ENCODE assay signal across 11 mouse cellular contexts in the genomic region with DNA sequence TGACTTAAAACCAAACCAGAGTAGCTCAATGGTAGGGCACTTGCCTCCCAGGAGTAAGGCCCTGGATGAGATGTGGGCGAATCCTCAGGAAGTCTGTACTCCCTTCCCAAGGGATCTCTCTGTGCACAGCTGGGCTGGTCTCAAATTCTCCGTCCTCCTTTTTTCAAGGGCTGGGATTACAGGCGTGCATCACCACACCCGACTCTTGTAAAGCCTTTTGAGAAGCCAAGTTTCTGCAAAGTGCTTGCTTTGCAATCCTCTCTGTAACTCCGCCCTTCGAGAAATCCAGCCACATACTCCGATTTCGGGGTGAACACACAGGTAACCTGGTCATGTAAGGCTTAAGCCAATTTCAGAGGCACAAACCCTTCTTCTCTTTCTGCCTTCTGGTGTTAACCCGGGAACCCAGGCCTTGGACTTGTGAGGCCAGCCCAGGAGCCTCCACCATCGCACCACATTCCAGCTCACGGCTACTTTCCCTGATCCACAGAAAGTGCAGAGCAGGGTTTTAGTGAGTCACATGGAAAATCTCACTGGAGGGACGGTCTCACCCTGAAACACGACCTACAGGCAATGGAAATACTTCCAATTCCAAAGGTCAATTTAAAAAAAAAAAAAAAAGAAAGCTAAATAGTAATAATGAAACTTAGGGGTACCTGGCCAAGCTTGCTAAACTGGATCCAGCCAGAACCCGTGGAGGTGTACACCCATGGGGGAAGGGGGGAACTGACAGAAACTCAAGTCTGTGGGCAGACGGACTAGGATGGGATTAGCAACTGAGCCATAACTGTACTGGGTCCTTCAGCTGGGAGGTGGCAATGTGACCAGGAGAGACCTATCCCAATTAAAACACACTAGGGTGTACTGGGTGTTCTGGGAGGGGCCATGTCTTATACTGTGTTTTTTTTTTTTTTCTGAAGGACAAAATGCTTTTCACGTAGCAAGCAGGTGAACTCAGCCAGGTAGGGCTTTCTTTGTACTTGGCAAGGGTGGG. TPM values are rescaled to one million over a fixed set of nuclear protein-coding genes. Genes with fewer than 3 reads are reported as not detected.
DNase-seq lines count a peak whose midpoint lies in the region; ATAC-seq and TF ChIP-seq lines count a peak whose summit lies in the region.
"Had no signal": no experiment of that assay in that cellular context is flagged by ENCODE, and none has a peak within 500 bp of the region (broad histone marks: within the 10 kb centered on the region; RNA-seq: fewer than 3 reads in every experiment).

No protein-coding gene starts in this region.

- no peaks in the 10 kb centered on the region for H3K36me3 ChIP-seq in heart, embryonic 16.5 days (ENCODE audit: control insufficient read depth, insufficient read depth)
- H3K36me3 ChIP-seq in E14TG2a.4 (ENCODE audit: insufficient read depth, low read length), result peaks cover 74% of the 10 kb centered on the region
- H3K36me3 ChIP-seq in intestine, embryonic 16.5 days (ENCODE audit: control insufficient read depth, insufficient read depth, low read length), result no peaks in the 10 kb centered on the region
- no peaks in the 10 kb centered on the region for H3K36me3 ChIP-seq in midbrain, postnatal 0 days (ENCODE audit: insufficient read depth, low read length)
- H3K36me3 ChIP-seq in midbrain, embryonic 15.5 days (replicated peaks), result no peaks in the 10 kb centered on the region

- no peak for DNase-seq in heart, postnatal 36 days
- peak; percentile 50 for DNase-seq in lung, postnatal 10 days
- DNase-seq in midbrain, postnatal 0 days (ENCODE audit: low spot score), result no peak
- DNase-seq in cerebellum, adult 2 months, result no peak
- DNase-seq: adrenal gland, adult 2 months; cerebellum, adult 11 months had no signal

- 0 out of 2 replicates have a peak, but pooled peaks cover 6% of the 10 kb centered on the region for H3K27me3 ChIP-seq in heart, embryonic 16.5 days (ENCODE audit: control insufficient read depth, insufficient read depth, low read length)
- H3K27me3 ChIP-seq in E14TG2a.4 (ENCODE audit: insufficient read depth, low read length), result no peaks in the 10 kb centered on the region
- H3K27me3 ChIP-seq in intestine, embryonic 16.5 days (replicated peaks; ENCODE audit: control insufficient read depth, insufficient read depth, low read length), result no peaks in the 10 kb centered on the region
- no peaks in the 10 kb centered on the region for H3K27me3 ChIP-seq in midbrain, postnatal 0 days (ENCODE audit: insufficient read depth, low read length)
- no peaks in the 10 kb centered on the region for H3K27me3 ChIP-seq in cerebellum, adult 2 months (ENCODE audit: control insufficient read depth, insufficient read depth, low read length)
- H3K27me3 ChIP-seq in midbrain, embryonic 15.5 days (replicated peaks), result no peaks in the 10 kb centered on the region

- H3K9ac ChIP-seq in heart, embryonic 16.5 days (ENCODE audit: low read length), result no peak overlapping the region
- peak overlapping the region; percentile 30; the same call in 1 of the 2 replicates for H3K9ac ChIP-seq in intestine, embryonic 16.5 days (ENCODE audit: low read depth, low read length)
- H3K9ac ChIP-seq in midbrain, postnatal 0 days (replicated peaks; ENCODE audit: low read length, poor library complexity, severe bottlenecking), result no peak overlapping the region
- H3K9ac ChIP-seq in midbrain, embryonic 15.5 days, result no peak overlapping the region

- peak overlapping the region; percentile 30; the same call in 1 of the 2 replicates for H3K27ac ChIP-seq in heart, embryonic 16.5 days (ENCODE audit: low read length)
- peak overlapping the region; percentile 61 for H3K27ac ChIP-seq in intestine, embryonic 16.5 days (ENCODE audit: low read length)
- no peak overlapping the region for H3K27ac ChIP-seq in midbrain, postnatal 0 days (ENCODE audit: low read depth, low read length)
- no peak overlapping the region for H3K27ac ChIP-seq in cerebellum, adult 2 months (ENCODE audit: insufficient read depth, low read length)
- H3K27ac ChIP-seq in midbrain, embryonic 15.5 days, result no peak overlapping the region

- H3K4me1 ChIP-seq in heart, embryonic 16.5 days (ENCODE audit: control insufficient read depth, insufficient read depth, low read length), result peaks cover 39% of the 10 kb centered on the region
- H3K4me1 ChIP-seq in E14TG2a.4 (replicated peaks; ENCODE audit: low read depth, low read length), result peaks cover 99% of the 10 kb centered on the region
- peaks cover 49% of the 10 kb centered on the region for H3K4me1 ChIP-seq in intestine, embryonic 16.5 days (ENCODE audit: control insufficient read depth, insufficient read depth, low read length)
- peaks cover 2% of the 10 kb centered on the region; the same call in 1 of the 2 replicates for H3K4me1 ChIP-seq in midbrain, postnatal 0 days (ENCODE audit: insufficient read depth, low read length)
- no peaks in the 10 kb centered on the region for H3K4me1 ChIP-seq in cerebellum, adult 2 months (ENCODE audit: control insufficient read depth, insufficient read depth, low read length)
- peaks cover 11% of the 10 kb centered on the region for H3K4me1 ChIP-seq in midbrain, embryonic 15.5 days

- no peak overlapping the region for H3K4me3 ChIP-seq in heart, embryonic 16.5 days (ENCODE audit: low read length)
- H3K4me3 ChIP-seq in E14TG2a.4 (replicated peaks; ENCODE audit: low read length), result peak overlapping the region; percentile 58
- no peak overlapping the region for H3K4me3 ChIP-seq in intestine, embryonic 16.5 days (ENCODE audit: low read length)
- no peak overlapping the region for H3K4me3 ChIP-seq in midbrain, postnatal 0 days (ENCODE audit: low read depth, low read length)
- H3K4me3 ChIP-seq in cerebellum, adult 2 months (replicated peaks; ENCODE audit: insufficient read depth, low read depth, low read length), result no peak overlapping the region
- H3K4me3 ChIP-seq in midbrain, embryonic 15.5 days, result no peak overlapping the region
- H3K4me3 ChIP-seq: erythroblast, embryonic 14.5 days had no signal

- ATAC-seq in heart, embryonic 16.5 days (replicated peaks; ENCODE audit: extremely low read depth, insufficient read depth, low FRiP score), result no peak
- peak; percentile 64 for ATAC-seq in intestine, embryonic 16.5 days
- ATAC-seq in midbrain, postnatal 0 days (ENCODE audit: low FRiP score), result no peak
- no peak for ATAC-seq in midbrain, embryonic 15.5 days (replicated peaks)

- H3K4me2 ChIP-seq in heart, embryonic 16.5 days (ENCODE audit: low read depth, low read length), result no peak overlapping the region
- 0 out of 2 replicates have a peak overlapping the region, but pooled peaks have one; percentile 19 for H3K4me2 ChIP-seq in intestine, embryonic 16.5 days (ENCODE audit: low read depth, low read length)
- H3K4me2 ChIP-seq in midbrain, postnatal 0 days (ENCODE audit: low read depth, low read length, poor library complexity, severe bottlenecking), result no peak overlapping the region
- H3K4me2 ChIP-seq in midbrain, embryonic 15.5 days, result no peak overlapping the region

- intact Hi-C loops in heart, postnatal 36 days (cut with DNase I), result no loop called here

- no peak for TF ChIP-seq POLR2A in cerebellum, adult 2 months (IDR thresholded peaks at IDR 0.05; ENCODE audit: borderline replicate concordance, insufficient read depth, low read length)

- TF ChIP-seq CTCF in E14TG2a.4 (conservative IDR thresholded peaks at IDR 0.05; ENCODE audit: low read length), result no peak
- TF ChIP-seq CTCF in midbrain, postnatal 0 days (IDR thresholded peaks at IDR 0.05), result no peak
- no peak for TF ChIP-seq CTCF in cerebellum, adult 2 months (IDR thresholded peaks at IDR 0.05; ENCODE audit: borderline replicate concordance, insufficient read depth, low read depth, low read length)

- WGBS in heart, embryonic 16.5 days, result 68% methylated on average over 16 of the region's 16 CpGs
- 58% methylated on average over 16 of the region's 16 CpGs for whole genome bisulfite sequencing in intestine, embryonic 16.5 days
- 83% methylated on average over 16 of the region's 16 CpGs for WGBS in midbrain, postnatal 0 days
- WGBS in cerebellum, adult 2 months, result 89% methylated on average over 16 of the region's 16 CpGs
- WGBS in midbrain, embryonic 15.5 days, result 86% methylated on average over 16 of the region's 16 CpGs

- H3K9me3 ChIP-seq in heart, embryonic 16.5 days (replicated peaks; ENCODE audit: control insufficient read depth, low read length), result no peaks in the 10 kb centered on the region
- no peaks in the 10 kb centered on the region for H3K9me3 ChIP-seq in E14TG2a.4 (ENCODE audit: low read length)
- no peaks in the 10 kb centered on the region for H3K9me3 ChIP-seq in intestine, embryonic 16.5 days (ENCODE audit: control insufficient read depth, low read length)
- no peaks in the 10 kb centered on the region for H3K9me3 ChIP-seq in midbrain, postnatal 0 days (ENCODE audit: low read length)
- no peaks in the 10 kb centered on the region for H3K9me3 ChIP-seq in midbrain, embryonic 15.5 days

RNA-seq across cellular contexts. Expression of a gene that starts 16.2 kb away (rescaled TPM):
- polyA plus RNA-seq in heart, embryonic 16.5 days (2015; fragmentation: Nextera tagmentation; extraction: Ambion mirVana), result 94.4 and 115 TPM in 2 replicates
- total RNA-seq in heart, postnatal 36 days (2021), result 10 to 100 TPM; 54.7 to 59.2 TPM
- 146 and 167 TPM in 2 replicates for polyA plus RNA-seq in intestine, embryonic 16.5 days (2015; fragmentation: Nextera tagmentation; extraction: Ambion mirVana)
- total RNA-seq in midbrain, postnatal 0 days (2014; rRNA removed), result 40.3 and 49.1 TPM in 2 replicates
- 105 and 118 TPM in 2 replicates for polyA plus RNA-seq in midbrain, postnatal 0 days (2015; fragmentation: Nextera tagmentation; extraction: Ambion mirVana)
- 91.2 and 96.9 TPM in 2 replicates for polyA plus RNA-seq in cerebellum, adult 2 months (2012; rRNA removed)
- polyA plus RNA-seq in midbrain, embryonic 15.5 days (2015; fragmentation: Nextera tagmentation; extraction: Ambion mirVana), result 58.9 and 66.9 TPM in 2 replicates
- polyA plus RNA-seq: erythroblast, embryonic 14.5 days had no signal

Comparison
In these comparisons a context has a peak if more than half of its experiments do, and no peak if none do; other contexts are left out.
1. H3K27ac ChIP-seq: peak in heart, embryonic 16.5 days (single experiment) and intestine, embryonic 16.5 days (single experiment); none in midbrain, postnatal 0 days (single experiment), cerebellum, adult 2 months (single experiment) and midbrain, embryonic 15.5 days (single experiment).